Mouse (Mus musculus): Measurements from ENCODE around the gene Gm45753. TPM values are rescaled to one million over a fixed set of nuclear protein-coding genes. Genes with fewer than 3 reads are reported as not detected.

The Gm45753 gene
- polyA plus RNA-seq, 1 experiment from 2014 or later: not detected

- Histone ChIP-seq H3K9ac (replicated peaks) (no peak overlapping the region), H3K27me3 (no peaks in the 10 kb centered on the region), H3K4me2 (no peak overlapping the region), H3K4me3 (replicated peaks) (no peak overlapping the region), H3K9me3 (no peaks in the 10 kb centered on the region), H3K27ac (no peak overlapping the region), H3K36me3 (no peaks in the 10 kb centered on the region), H3K4me1 (replicated peaks) (peaks cover 7% of the 10 kb centered on the region; the same call in 1 of the 2 replicates)
- no peak for ATAC-seq (ENCODE audit: insufficient number of reproducible peaks, insufficient read depth, low FRiP score, low TSS enrichment, low read depth)
- WGBS: 90% methylated on average over 4 of the region's 4 CpGs
These were observed 33.9 kb downstream of the Gm45753 start for GRCm38 (mm10) chr8:45274317-45274716.

GRCm38 (mm10) chr8:45269056-45269455, 39.2 kb downstream of the Gm45753 start:
- Histone ChIP-seq H3K4me2 (no peak overlapping the region), H3K4me1 (replicated peaks) (no peaks in the 10 kb centered on the region), H3K9ac (replicated peaks) (no peak overlapping the region), H3K27me3 (no peaks in the 10 kb centered on the region), H3K27ac (no peak overlapping the region), H3K9me3 (peaks cover 10% of the 10 kb centered on the region; the same call in 1 of the 2 replicates), H3K4me3 (replicated peaks) (no peak overlapping the region), H3K36me3 (no peaks in the 10 kb centered on the region)
- no peak for ATAC-seq (ENCODE audit: insufficient number of reproducible peaks, insufficient read depth, low FRiP score, low TSS enrichment, low read depth)

GRCm38 (mm10) chr8:45268485-45268884, 39.8 kb downstream of the Gm45753 start:
- Histone ChIP-seq H3K9me3 (peaks cover 10% of the 10 kb centered on the region; the same call in 1 of the 2 replicates), H3K27ac (no peak overlapping the region), H3K4me3 (replicated peaks) (no peak overlapping the region), H3K4me2 (no peak overlapping the region), H3K4me1 (replicated peaks) (no peaks in the 10 kb centered on the region), H3K36me3 (no peaks in the 10 kb centered on the region), H3K27me3 (no peaks in the 10 kb centered on the region), H3K9ac (replicated peaks) (no peak overlapping the region)
- no peak for ATAC-seq (ENCODE audit: insufficient number of reproducible peaks, insufficient read depth, low FRiP score, low TSS enrichment, low read depth)

- 90% methylated on average over 4 of the region's 4 CpGs for WGBS
- H3K4me1 ChIP-seq (replicated peaks): no peaks in the 10 kb centered on the region
- H3K27ac ChIP-seq: no peak overlapping the region
- ATAC-seq (ENCODE audit: insufficient number of reproducible peaks, insufficient read depth, low FRiP score, low TSS enrichment, low read depth): no peak
- H3K9ac ChIP-seq (replicated peaks): no peak overlapping the region
- H3K4me3 ChIP-seq (replicated peaks): no peak overlapping the region
- peaks cover 10% of the 10 kb centered on the region; the same call in 1 of the 2 replicates for H3K9me3 ChIP-seq
- no peak overlapping the region for H3K4me2 ChIP-seq
- H3K27me3 ChIP-seq: no peaks in the 10 kb centered on the region
- no peaks in the 10 kb centered on the region for H3K36me3 ChIP-seq
These were observed 40.5 kb downstream of the Gm45753 start for GRCm38 (mm10) chr8:45267611-45268391.

- WGBS: 70% methylated on average over 8 of the region's 8 CpGs
- H3K4me2 ChIP-seq: no peak overlapping the region
- no peaks in the 10 kb centered on the region for H3K27me3 ChIP-seq
- no peaks in the 10 kb centered on the region for H3K4me1 ChIP-seq (replicated peaks)
- H3K27ac ChIP-seq: no peak overlapping the region
- no peak overlapping the region for H3K9ac ChIP-seq (replicated peaks)
- peaks cover 10% of the 10 kb centered on the region; the same call in 1 of the 2 replicates for H3K9me3 ChIP-seq
- no peaks in the 10 kb centered on the region for H3K36me3 ChIP-seq
- H3K4me3 ChIP-seq (replicated peaks): no peak overlapping the region
- ATAC-seq (ENCODE audit: insufficient number of reproducible peaks, insufficient read depth, low FRiP score, low TSS enrichment, low read depth): no peak
These were observed 41.3 kb downstream of the Gm45753 start for GRCm38 (mm10) chr8:45266993-45267392.

GRCm38 (mm10) chr8:45264918-45265317, 43.3 kb downstream of the Gm45753 start:
- no peak overlapping the region for H3K9ac ChIP-seq (replicated peaks)
- ATAC-seq (ENCODE audit: insufficient number of reproducible peaks, insufficient read depth, low FRiP score, low TSS enrichment, low read depth): no peak
- no peak overlapping the region for H3K27ac ChIP-seq
- no peaks in the 10 kb centered on the region for H3K27me3 ChIP-seq
- 87% methylated on average over 4 of the region's 4 CpGs for WGBS
- no peak overlapping the region for H3K4me2 ChIP-seq
- H3K36me3 ChIP-seq: no peaks in the 10 kb centered on the region
- peaks cover 10% of the 10 kb centered on the region; the same call in 1 of the 2 replicates for H3K9me3 ChIP-seq
- H3K4me3 ChIP-seq (replicated peaks): no peak overlapping the region
- H3K4me1 ChIP-seq (replicated peaks): no peaks in the 10 kb centered on the region

GRCm38 (mm10) chr8:45262851-45263250, 45.4 kb downstream of the Gm45753 start:
- Histone ChIP-seq H3K4me2 (no peak overlapping the region), H3K4me3 (replicated peaks) (no peak overlapping the region), H3K9me3 (peaks cover 10% of the 10 kb centered on the region; the same call in 1 of the 2 replicates), H3K9ac (replicated peaks) (no peak overlapping the region), H3K27me3 (no peaks in the 10 kb centered on the region), H3K36me3 (no peaks in the 10 kb centered on the region), H3K27ac (no peak overlapping the region), H3K4me1 (replicated peaks) (no peaks in the 10 kb centered on the region)
- no peak for ATAC-seq (ENCODE audit: insufficient number of reproducible peaks, insufficient read depth, low FRiP score, low TSS enrichment, low read depth)
- WGBS: 87% methylated on average over 3 of the region's 3 CpGs

GRCm38 (mm10) chr8:45261920-45262319, 46.3 kb downstream of the Gm45753 start, which contains the start of gene F11:
F11 (minus strand) TSS chr8:45262031.
- 92% methylated on average over 10 of the region's 10 CpGs for WGBS

GRCm38 (mm10) chr8:45258421-45258820, 49.8 kb downstream of the Gm45753 start:
- no peaks in the 10 kb centered on the region for H3K4me1 ChIP-seq (replicated peaks)
- 83% methylated on average over 8 of the region's 8 CpGs for WGBS
- H3K4me3 ChIP-seq (replicated peaks): no peak overlapping the region
- H3K27me3 ChIP-seq: no peaks in the 10 kb centered on the region
- H3K36me3 ChIP-seq: no peaks in the 10 kb centered on the region
- H3K9ac ChIP-seq (replicated peaks): no peak overlapping the region
- H3K27ac ChIP-seq: no peak overlapping the region
- no peak for ATAC-seq (ENCODE audit: insufficient number of reproducible peaks, insufficient read depth, low FRiP score, low TSS enrichment, low read depth)
- no peak overlapping the region for H3K4me2 ChIP-seq
- H3K9me3 ChIP-seq: no peaks in the 10 kb centered on the region

More at GRCm38 (mm10) chr8:45261920-45262319, 46.3 kb downstream of the Gm45753 start, which contains the start of gene F11:
- H3K9me3 ChIP-seq: peaks cover 10% of the 10 kb centered on the region; the same call in 1 of the 2 replicates
- H3K4me1 ChIP-seq (replicated peaks): no peaks in the 10 kb centered on the region
- no peak within 1 kb of the TSS for H3K4me2 ChIP-seq
- no peak within 1 kb of the TSS for H3K4me3 ChIP-seq (replicated peaks)
- no peaks in the 10 kb centered on the region for H3K27me3 ChIP-seq
- no peak for ATAC-seq (ENCODE audit: insufficient number of reproducible peaks, insufficient read depth, low FRiP score, low TSS enrichment, low read depth)
- no peak within 1 kb of the TSS for H3K9ac ChIP-seq (replicated peaks)
- H3K27ac ChIP-seq: no peak within 1 kb of the TSS
- H3K36me3 ChIP-seq: no peaks in the 10 kb centered on the region

- Histone ChIP-seq H3K9me3 (no peaks in the 10 kb centered on the region), H3K27ac (no peak overlapping the region), H3K4me2 (no peak overlapping the region), H3K9ac (replicated peaks) (no peak overlapping the region), H3K4me3 (replicated peaks) (no peak overlapping the region), H3K36me3 (no peaks in the 10 kb centered on the region), H3K4me1 (replicated peaks) (no peaks in the 10 kb centered on the region), H3K27me3 (no peaks in the 10 kb centered on the region)
- WGBS: 66% methylated on average over 12 of the region's 12 CpGs
- ATAC-seq (ENCODE audit: insufficient number of reproducible peaks, insufficient read depth, low FRiP score, low TSS enrichment, low read depth): no peak
These were observed 53.2 kb downstream of the Gm45753 start for GRCm38 (mm10) chr8:45255040-45255439.

GRCm38 (mm10) chr8:45254194-45254842, 53.9 kb downstream of the Gm45753 start:
- WGBS: 85% methylated on average over 8 of the region's 8 CpGs
- H3K9ac ChIP-seq (replicated peaks): no peak overlapping the region
- ATAC-seq (ENCODE audit: insufficient number of reproducible peaks, insufficient read depth, low FRiP score, low TSS enrichment, low read depth): no peak
- H3K9me3 ChIP-seq: no peaks in the 10 kb centered on the region
- no peak overlapping the region for H3K4me3 ChIP-seq (replicated peaks)
- H3K36me3 ChIP-seq: no peaks in the 10 kb centered on the region
- no peak overlapping the region for H3K4me2 ChIP-seq
- H3K27me3 ChIP-seq: no peaks in the 10 kb centered on the region
- no peak overlapping the region for H3K27ac ChIP-seq
- H3K4me1 ChIP-seq (replicated peaks): no peaks in the 10 kb centered on the region
